Mouse (Mus musculus) heart, embryonic 15.5 days (tissue): ENCODE data around the gene Tescl. TPM values are rescaled to one million over a fixed set of nuclear protein-coding genes. Genes with fewer than 3 reads are reported as not detected.
A peak's percentile ranks its signal among the peaks of the same experiment; 100 is the strongest.

Experiments used
- ATAC-seq: fragments of 200-750 bp; cut with Nextera tagmentation; replicated peaks from 2 replicates; pipeline ENCODE4 v1.8.0; 2017; ENCODE audit warnings: low read depth, moderate TSS enrichment; ENCODE audit not compliant: insufficient number of reproducible peaks, insufficient read depth, low FRiP score
- H3K27ac ChIP-seq: fragments of 300-500 bp; sonication (generic); 2 replicates; pipeline ENCODE4 v1.5.1; 2015; ENCODE audit warnings: mild to moderate bottlenecking, inconsistent platforms
- H3K27me3 ChIP-seq: fragments of 300-500 bp; sonication (generic); 2 replicates; pipeline ENCODE4 v1.6.1; 2015; ENCODE audit warnings: inconsistent platforms
- H3K36me3 ChIP-seq: fragments of 300-500 bp; sonication (generic); 2 replicates; pipeline ENCODE4 v1.6.1; 2015; ENCODE audit warnings: mild to moderate bottlenecking, inconsistent platforms
- H3K4me1 ChIP-seq: fragments of 300-500 bp; sonication (generic); replicated peaks from 2 replicates; pipeline ENCODE4 v1.6.1; 2015; ENCODE audit warnings: inconsistent platforms
- H3K4me2 ChIP-seq: fragments of 300-500 bp; sonication (generic); 2 replicates; pipeline ENCODE4 v1.6.1; 2015; ENCODE audit warnings: inconsistent platforms, mild to moderate bottlenecking, moderate library complexity
- H3K4me3 ChIP-seq: fragments of 300-500 bp; sonication (generic); 2 replicates; pipeline ENCODE4 v1.5.1; 2015; ENCODE audit warnings: mild to moderate bottlenecking, inconsistent platforms
- H3K9ac ChIP-seq: fragments of 300-500 bp; sonication (generic); 2 replicates; pipeline ENCODE4 v1.6.1; 2015; ENCODE audit warnings: mild to moderate bottlenecking, inconsistent platforms
- H3K9me3 ChIP-seq: fragments of 300-500 bp; sonication (generic); replicated peaks from 2 replicates; pipeline ENCODE4 v1.6.1; 2016; ENCODE audit warnings: inconsistent platforms
- WGBS: fragments of 180-500 bp; shearing (Covaris S2); methylation state at CpG from one replicate; pipeline ENCODE4 v1.1.7; 2015; ENCODE audit warnings: mixed read lengths; 5-methylcytosine and 5-hydroxymethylcytosine counted together
- polyA plus RNA-seq: library from polyadenylated mRNA; unstranded; fragments of >200 nt; fragmentation: Nextera tagmentation; extraction: Ambion mirVana; gene quantifications from 2 replicates; pipeline ENCODE4 v1.2.1, GENCODE M21; 2015

Gene Tescl
- 0.28 TPM in 1 of 2 replicates, not detected in the other for polyA plus RNA-seq

GRCm38 (mm10) chr7:24333304-24333986 lies at the start of gene Tescl:
TSS of gene Tescl (minus strand) at chr7:24333936.
- 28% methylated on average over 49 of the region's 49 CpGs for WGBS
- peak within 1 kb of the TSS; percentile 46 for H3K4me2 ChIP-seq
- H3K9ac ChIP-seq: no peak within 1 kb of the TSS
- no peaks in the 10 kb centered on the region for H3K4me1 ChIP-seq
- peaks cover 26% of the 10 kb centered on the region for H3K27me3 ChIP-seq
- no peaks in the 10 kb centered on the region for H3K36me3 ChIP-seq
- H3K4me3 ChIP-seq: peak within 1 kb of the TSS; percentile 14
- no peak within 1 kb of the TSS for H3K27ac ChIP-seq
- ATAC-seq: no peak
- H3K9me3 ChIP-seq: no peaks in the 10 kb centered on the region

- 76% methylated on average over 16 of the region's 16 CpGs for WGBS
- peaks cover 12% of the 10 kb centered on the region; the same call in 1 of the 2 replicates for H3K27me3 ChIP-seq
- H3K4me1 ChIP-seq: no peaks in the 10 kb centered on the region; the same call in 1 of the 2 replicates
- H3K27ac ChIP-seq: no peak overlapping the region
- H3K9me3 ChIP-seq: no peaks in the 10 kb centered on the region
- H3K4me3 ChIP-seq: no peak overlapping the region
- H3K4me2 ChIP-seq: no peak overlapping the region
- no peak for ATAC-seq
- H3K36me3 ChIP-seq: no peaks in the 10 kb centered on the region
- no peak overlapping the region for H3K9ac ChIP-seq
Measured at GRCm38 (mm10) chr7:24382730-24383372, 49.1 kb upstream of the Tescl start.

GRCm38 (mm10) chr7:24380370-24380769 lies 46.6 kb upstream of the Tescl start:
- H3K9me3 ChIP-seq: no peaks in the 10 kb centered on the region
- H3K4me1 ChIP-seq: peaks cover 11% of the 10 kb centered on the region
- H3K9ac ChIP-seq: no peak overlapping the region
- 64% methylated on average over 2 of the region's 2 CpGs for WGBS
- H3K36me3 ChIP-seq: no peaks in the 10 kb centered on the region
- H3K4me3 ChIP-seq: no peak overlapping the region
- H3K27me3 ChIP-seq: peaks cover 16% of the 10 kb centered on the region
- no peak overlapping the region for H3K4me2 ChIP-seq
- ATAC-seq: no peak
- H3K27ac ChIP-seq: no peak overlapping the region

GRCm38 (mm10) chr7:24379934-24380333 lies 46.2 kb upstream of the Tescl start:
- no peak overlapping the region for H3K4me3 ChIP-seq
- peaks cover 16% of the 10 kb centered on the region for H3K27me3 ChIP-seq
- H3K4me1 ChIP-seq: peaks cover 11% of the 10 kb centered on the region
- no peak for ATAC-seq
- no peak overlapping the region for H3K9ac ChIP-seq
- 46% methylated on average over 7 of the region's 7 CpGs for whole genome bisulfite sequencing
- H3K9me3 ChIP-seq: no peaks in the 10 kb centered on the region
- no peaks in the 10 kb centered on the region for H3K36me3 ChIP-seq
- no peak overlapping the region for H3K4me2 ChIP-seq
- H3K27ac ChIP-seq: no peak overlapping the region

GRCm38 (mm10) chr7:24378049-24378701 lies 44.4 kb upstream of the Tescl start:
- H3K27me3 ChIP-seq: peaks cover 16% of the 10 kb centered on the region
- no peak for ATAC-seq
- no peak overlapping the region for H3K27ac ChIP-seq
- no peak overlapping the region for H3K9ac ChIP-seq
- H3K9me3 ChIP-seq: no peaks in the 10 kb centered on the region
- H3K4me2 ChIP-seq: no peak overlapping the region
- H3K4me1 ChIP-seq: peaks cover 20% of the 10 kb centered on the region
- no peak overlapping the region for H3K4me3 ChIP-seq
- no peaks in the 10 kb centered on the region for H3K36me3 ChIP-seq
- WGBS: 69% methylated on average over 10 of the region's 10 CpGs

GRCm38 (mm10) chr7:24377091-24377865 lies 43.5 kb upstream of the Tescl start:
- Histone ChIP-seq H3K27me3 (peaks cover 16% of the 10 kb centered on the region), H3K9ac (peak overlapping the region; percentile 47; the same call in 1 of the 2 replicates), H3K4me1 (peaks cover 20% of the 10 kb centered on the region), H3K36me3 (no peaks in the 10 kb centered on the region), H3K9me3 (no peaks in the 10 kb centered on the region), H3K4me2 (peak overlapping the region; percentile 74), H3K27ac (no peak overlapping the region), H3K4me3 (peak overlapping the region; percentile 42)
- peak; percentile 61 for ATAC-seq
- WGBS: 6% methylated on average over 49 of the region's 49 CpGs

GRCm38 (mm10) chr7:24376456-24376855 lies 42.7 kb upstream of the Tescl start:
- no peak overlapping the region for H3K27ac ChIP-seq
- H3K4me3 ChIP-seq: no peak overlapping the region
- H3K9ac ChIP-seq: no peak overlapping the region
- H3K9me3 ChIP-seq: no peaks in the 10 kb centered on the region
- H3K4me1 ChIP-seq: peaks cover 20% of the 10 kb centered on the region
- ATAC-seq: no peak
- H3K27me3 ChIP-seq: peaks cover 16% of the 10 kb centered on the region
- H3K36me3 ChIP-seq: no peaks in the 10 kb centered on the region
- H3K4me2 ChIP-seq: no peak overlapping the region; the same call in 1 of the 2 replicates
- 83% methylated on average over 8 of the region's 8 CpGs for WGBS

GRCm38 (mm10) chr7:24373538-24374379 lies 40.0 kb upstream of the Tescl start:
- 0 out of 2 replicates have a peak, but pooled peaks have one; percentile 14 for ATAC-seq
- peak overlapping the region; percentile 20; the same call in 1 of the 2 replicates for H3K4me2 ChIP-seq
- H3K27me3 ChIP-seq: peaks cover 11% of the 10 kb centered on the region
- H3K4me1 ChIP-seq: peaks cover 23% of the 10 kb centered on the region
- H3K36me3 ChIP-seq: no peaks in the 10 kb centered on the region
- H3K9me3 ChIP-seq: no peaks in the 10 kb centered on the region
- WGBS: 38% methylated on average over 16 of the region's 20 CpGs
- H3K9ac ChIP-seq: no peak overlapping the region
- H3K27ac ChIP-seq: peak overlapping the region; percentile 51; the same call in 1 of the 2 replicates
- no peak overlapping the region for H3K4me3 ChIP-seq

GRCm38 (mm10) chr7:24372786-24373185 lies 39.0 kb upstream of the Tescl start:
- 51% methylated on average over 4 of the region's 4 CpGs for whole genome bisulfite sequencing
- Histone ChIP-seq H3K27ac (no peak overlapping the region; the same call in 1 of the 2 replicates), H3K27me3 (peaks cover 4% of the 10 kb centered on the region), H3K36me3 (no peaks in the 10 kb centered on the region), H3K9me3 (no peaks in the 10 kb centered on the region), H3K4me1 (peaks cover 23% of the 10 kb centered on the region), H3K4me2 (peak overlapping the region; percentile 20; the same call in 1 of the 2 replicates), H3K4me3 (no peak overlapping the region; the same call in 1 of the 2 replicates), H3K9ac (no peak overlapping the region)
- ATAC-seq: no peak

- Histone ChIP-seq H3K36me3 (no peaks in the 10 kb centered on the region), H3K27ac (no peak overlapping the region), H3K9ac (no peak overlapping the region), H3K9me3 (no peaks in the 10 kb centered on the region), H3K27me3 (peaks cover under 1% of the 10 kb centered on the region), H3K4me2 (peak overlapping the region; percentile 20; the same call in 1 of the 2 replicates), H3K4me3 (no peak overlapping the region; the same call in 1 of the 2 replicates), H3K4me1 (peaks cover 19% of the 10 kb centered on the region)
- WGBS: 55% methylated on average over 10 of the region's 11 CpGs
- ATAC-seq: 0 out of 2 replicates have a peak, but pooled peaks have one; percentile 13
Measured at GRCm38 (mm10) chr7:24372300-24372699, 38.6 kb upstream of the Tescl start.
